Comparison of ENCODE assay signal across 16 mouse cellular contexts in the genomic region with DNA sequence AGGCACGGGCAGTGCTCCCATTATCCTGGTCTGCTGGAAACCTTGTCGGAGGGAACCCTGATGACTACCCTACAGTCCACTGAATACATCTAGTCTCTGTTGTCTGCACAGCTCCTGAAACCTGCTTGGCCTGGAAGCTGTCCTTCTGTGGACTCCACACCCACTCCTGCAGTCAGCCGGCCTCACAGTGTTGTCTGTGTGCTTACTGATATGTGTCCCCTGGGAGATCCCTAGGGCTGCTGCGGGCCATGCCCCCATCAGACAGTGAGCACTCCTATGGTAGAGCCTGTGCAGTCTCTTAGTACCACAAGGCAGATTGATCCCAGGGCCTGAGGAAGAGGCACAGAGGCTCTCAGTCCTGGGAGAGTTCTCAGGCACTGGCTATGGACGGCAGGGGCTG. TPM values are rescaled to one million over a fixed set of nuclear protein-coding genes. Genes with fewer than 3 reads are reported as not detected.
DNase-seq lines count a peak whose midpoint lies in the region; ATAC-seq and TF ChIP-seq lines count a peak whose summit lies in the region.
"Had no signal": no experiment of that assay in that cellular context is flagged by ENCODE, and none has a peak within 500 bp of the region (broad histone marks: within the 10 kb centered on the region; RNA-seq: fewer than 3 reads in every experiment).

No protein-coding gene starts in this region.

- H3K27me3 ChIP-seq in heart, embryonic 13.5 days (replicated peaks), result peaks cover 31% of the 10 kb centered on the region
- no peaks in the 10 kb centered on the region for H3K27me3 ChIP-seq in MEL (ENCODE audit: control insufficient read depth in 1 of 2, insufficient read depth in 2 of 2, low read length in 2 of 2)
- no peaks in the 10 kb centered on the region for H3K27me3 ChIP-seq in forebrain, embryonic 12.5 days
- H3K27me3 ChIP-seq: neural tube, embryonic 13.5 days had no signal

- no peaks in the 10 kb centered on the region for H3K9me3 ChIP-seq in heart, embryonic 13.5 days
- no peaks in the 10 kb centered on the region for H3K9me3 ChIP-seq in MEL (replicated peaks; ENCODE audit: insufficient read depth, low read length)
- no peaks in the 10 kb centered on the region for H3K9me3 ChIP-seq in forebrain, embryonic 12.5 days
- H3K9me3 ChIP-seq: neural tube, embryonic 13.5 days had no signal

- H3K9ac ChIP-seq in heart, embryonic 13.5 days, result peak overlapping the region; percentile 74
- peak overlapping the region; percentile 35 for H3K9ac ChIP-seq in MEL (ENCODE audit: control insufficient read depth, low read depth, low read length, poor library complexity, severe bottlenecking)
- H3K9ac ChIP-seq in forebrain, embryonic 12.5 days, result no peak overlapping the region

- DNase-seq in heart, adult 8-10 months (ENCODE audit: low spot score), result no peak
- DNase-seq in MEL (ENCODE audit: low read depth, low spot score) (peak; percentile 57), liver (peak; percentile 88)
- no peak for DNase-seq in cerebellum, adult 18-20 months
- DNase-seq in cerebellum, adult 9-11 months, result no peak
- DNase-seq: adrenal gland, postnatal 14 days; cerebellum, adult 2 months; kidney, postnatal 36 days; layer of hippocampus, postnatal 36 days; lung, postnatal 4 days; retina, postnatal 1 day had no signal

- WGBS in heart, embryonic 13.5 days, result 40% methylated on average over 5 of the region's 5 CpGs
- 65% methylated on average over 5 of the region's 5 CpGs for WGBS in bone marrow, adult 2 months
- WGBS in forebrain, embryonic 12.5 days, result 84% methylated on average over 5 of the region's 5 CpGs

- H3K4me2 ChIP-seq in heart, embryonic 13.5 days, result peak overlapping the region; percentile 83
- no peak overlapping the region for H3K4me2 ChIP-seq in forebrain, embryonic 12.5 days
- H3K4me2 ChIP-seq: neural tube, embryonic 13.5 days had no signal

- peaks cover 83% of the 10 kb centered on the region for H3K4me1 ChIP-seq in heart, embryonic 13.5 days
- peaks cover 15 to 62% of the 10 kb centered on the region in 2 experiments for H3K4me1 ChIP-seq in MEL (ENCODE audit: control insufficient read depth in 1 of 2, insufficient read depth in 2 of 2, low read length in 2 of 2)
- peaks cover 2% of the 10 kb centered on the region for H3K4me1 ChIP-seq in bone marrow, adult 2 months (ENCODE audit: control insufficient read depth, insufficient read depth, low read length)
- peaks cover 16% of the 10 kb centered on the region for H3K4me1 ChIP-seq in forebrain, embryonic 12.5 days

- ATAC-seq in heart, embryonic 13.5 days (ENCODE audit: extremely low read depth, insufficient number of reproducible peaks, low FRiP score, low TSS enrichment), result no peak
- no peak for ATAC-seq in forebrain, embryonic 12.5 days (ENCODE audit: low FRiP score)
- ATAC-seq: midbrain, embryonic 16.5 days had no signal

- no peak for TF ChIP-seq RAD21 in MEL (IDR thresholded peaks at IDR 0.05; ENCODE audit: low read depth, low read length)

- 0 out of 4 replicates have a peak, but pooled peaks of 1 of the 2 experiments have one; percentile 9 for TF ChIP-seq EP300 in MEL (IDR thresholded peaks at IDR 0.05; ENCODE audit: low read depth in 1 of 2, low read length in 2 of 2)

- TF ChIP-seq POLR2A in MEL (IDR thresholded peaks at IDR 0.05; ENCODE audit: control insufficient read depth in 1 of 2, insufficient read depth in 1 of 2, low read depth in 1 of 2, low read length in 2 of 2, poor library complexity in 1 of 2), result 0 out of 4 replicates have a peak, but pooled peaks of 1 of the 2 experiments have one; percentile 22
- peak; percentile 34; the same call in 1 of the 2 replicates for TF ChIP-seq POLR2A in bone marrow, adult 2 months (IDR thresholded peaks at IDR 0.05; ENCODE audit: borderline replicate concordance, control insufficient read depth, low read depth, low read length)

- H3K4me3 ChIP-seq in heart, embryonic 13.5 days, result peak overlapping the region; percentile 32
- H3K4me3 ChIP-seq in MEL (ENCODE audit: control insufficient read depth in 1 of 2, insufficient read depth in 1 of 2, low read depth in 2 of 2, low read length in 2 of 2), result peak overlapping the region in 1 of 2 experiments; percentile 7; a peak in 1 of 4 replicates
- H3K4me3 ChIP-seq in bone marrow, adult 2 months (replicated peaks; ENCODE audit: control insufficient read depth, low read depth, low read length), result peak overlapping the region; percentile 59
- H3K4me3 ChIP-seq in forebrain, embryonic 12.5 days (replicated peaks), result no peak overlapping the region
- H3K4me3 ChIP-seq: neural tube, embryonic 13.5 days had no signal

- H3K79me2 ChIP-seq in MEL (ENCODE audit: control insufficient read depth, insufficient read depth, low read length, poor library complexity), result peaks cover 47% of the 10 kb centered on the region

- TF ChIP-seq CTCF in MEL (IDR thresholded peaks at IDR 0.05 in 2 of 3, conservative IDR thresholded peaks at IDR 0.05 in 1 of 3; ENCODE audit: control insufficient read depth in 1 of 3, insufficient read depth in 1 of 3, low read depth in 2 of 3, low read length in 3 of 3, poor library complexity in 1 of 3, severe bottlenecking in 1 of 3), result no peak
- no peak for TF ChIP-seq CTCF in bone marrow, adult 2 months (IDR thresholded peaks at IDR 0.05; ENCODE audit: control insufficient read depth, insufficient read depth, low read length)

- peak overlapping the region; percentile 85 for H3K27ac ChIP-seq in heart, embryonic 13.5 days (replicated peaks)
- H3K27ac ChIP-seq in MEL (ENCODE audit: control insufficient read depth, low read depth, low read length), result peak overlapping the region; percentile 63
- peak overlapping the region; percentile 70 for H3K27ac ChIP-seq in bone marrow, adult 2 months (ENCODE audit: control insufficient read depth, insufficient read depth, low read depth, low read length, poor library complexity)
- H3K27ac ChIP-seq in forebrain, embryonic 12.5 days, result no peak overlapping the region
- H3K27ac ChIP-seq: neural tube, embryonic 13.5 days had no signal

- H3K36me3 ChIP-seq in heart, embryonic 13.5 days, result peaks cover 27% of the 10 kb centered on the region
- peaks cover 6 to 57% of the 10 kb centered on the region in 2 experiments for H3K36me3 ChIP-seq in MEL (ENCODE audit: control insufficient read depth in 1 of 2, insufficient read depth in 2 of 2, low read length in 2 of 2)
- no peaks in the 10 kb centered on the region; the same call in 1 of the 2 replicates for H3K36me3 ChIP-seq in forebrain, embryonic 12.5 days (replicated peaks)
- H3K36me3 ChIP-seq: neural tube, embryonic 13.5 days had no signal

TF ChIP-seq in MEL, 35 proteins besides CTCF, POLR2A, EP300 and RAD21 (continues in another document):
- TF ChIP-seq USF1 (IDR thresholded peaks at IDR 0.05; ENCODE audit: low read depth, low read length) (no peak), MEF2A (IDR thresholded peaks at IDR 0.05; ENCODE audit: extremely low read depth, insufficient replicate concordance, low read depth, low read length, poor library complexity, severe bottlenecking) (no peak)

RNA-seq across cellular contexts. Expression of gene Mrm1, which starts 3.2 kb away (rescaled TPM):
- 16.3 and 17.8 TPM in 2 replicates for polyA plus RNA-seq in heart, embryonic 13.5 days (2015; fragmentation: Nextera tagmentation; extraction: Ambion mirVana)
- total RNA-seq in heart, adult 8-10 months (2022), result 10 to 100 TPM; 16.7 to 23.3 (median 21.1) TPM
- 37.8 and 41.6 TPM in 2 replicates for total RNA-seq in MEL (2012; rRNA removed)
- 10 to 100 TPM in 1 of 2 experiments, not detected in 1; 23.2 TPM for polyA plus RNA-seq in MEL (2012; ENCODE audit: insufficient read depth in 1 of 2, insufficient read length in 2 of 2, low read depth in 1 of 2, low replicate concordance in 2 of 2, missing spikeins in 1 of 2)
- polyA plus RNA-seq in bone marrow, adult 2 months (2011; ENCODE audit: insufficient read depth, insufficient read length, low replicate concordance, missing spikeins), result 39.1 and 41.7 TPM in 2 replicates
- 10.5 and 10.7 TPM in 2 replicates for polyA plus RNA-seq in forebrain, embryonic 12.5 days (2016; fragmentation: Nextera tagmentation; extraction: Ambion mirVana)

RNA-seq across cellular contexts. Expression of gene Dhrs11, which starts 6.3 kb away (rescaled TPM):
- polyA plus RNA-seq in heart, embryonic 13.5 days (2015; fragmentation: Nextera tagmentation; extraction: Ambion mirVana), result 31.6 and 34.0 TPM in 2 replicates
- total RNA-seq in heart, adult 8-10 months (2022), result 100 to 1,000 TPM; 104 to 123 (median 113) TPM
- 29.4 and 36.6 TPM in 2 replicates for total RNA-seq in MEL (2012; rRNA removed)
- 10 to 100 TPM in 1 of 2 experiments, not detected in 1; 37.7 TPM for polyA plus RNA-seq in MEL (2012; ENCODE audit: insufficient read depth in 1 of 2, insufficient read length in 2 of 2, low read depth in 1 of 2, low replicate concordance in 2 of 2, missing spikeins in 1 of 2)
- polyA plus RNA-seq in bone marrow, adult 2 months (2011; ENCODE audit: insufficient read depth, insufficient read length, low replicate concordance, missing spikeins), result 144 and 158 TPM in 2 replicates
- 4.8 and 5.8 TPM in 2 replicates for polyA plus RNA-seq in forebrain, embryonic 12.5 days (2016; fragmentation: Nextera tagmentation; extraction: Ambion mirVana)

RNA-seq across cellular contexts. Expression of gene Ggnbp2, which starts 48.1 kb away (rescaled TPM):
- polyA plus RNA-seq in heart, embryonic 13.5 days (2015; fragmentation: Nextera tagmentation; extraction: Ambion mirVana), result 41.7 and 49.8 TPM in 2 replicates
- 10 to 100 TPM; 46.1 to 53.6 (median 50.1) TPM for total RNA-seq in heart, adult 8-10 months (2022)
- total RNA-seq in MEL (2012; rRNA removed), result 55.4 and 65.2 TPM in 2 replicates
- 10 to 100 TPM; 83.0 to 89.6 TPM for polyA plus RNA-seq in MEL (2012; ENCODE audit: insufficient read depth in 1 of 2, insufficient read length in 2 of 2, low read depth in 1 of 2, low replicate concordance in 2 of 2, missing spikeins in 1 of 2)
- 67.9 and 113 TPM in 2 replicates for polyA plus RNA-seq in bone marrow, adult 2 months (2011; ENCODE audit: insufficient read depth, insufficient read length, low replicate concordance, missing spikeins)
- 64.9 and 71.6 TPM in 2 replicates for polyA plus RNA-seq in forebrain, embryonic 12.5 days (2016; fragmentation: Nextera tagmentation; extraction: Ambion mirVana)

RNA-seq across cellular contexts. Expression of gene Myo19, which starts 57.5 kb away (rescaled TPM):
- polyA plus RNA-seq in heart, embryonic 13.5 days (2015; fragmentation: Nextera tagmentation; extraction: Ambion mirVana), result 5.7 TPM in 2 replicates
- 1 to 10 TPM; 4.4 to 6.2 (median 5.4) TPM for total RNA-seq in heart, adult 8-10 months (2022)
- 11.5 and 14.9 TPM in 2 replicates for total RNA-seq in MEL (2012; rRNA removed)
- polyA plus RNA-seq in MEL (2012; ENCODE audit: insufficient read depth in 1 of 2, insufficient read length in 2 of 2, low read depth in 1 of 2, low replicate concordance in 2 of 2, missing spikeins in 1 of 2), result 10 to 100 TPM in 1 of 2 experiments, not detected in 1; 27.1 TPM
- polyA plus RNA-seq in bone marrow, adult 2 months (2011; ENCODE audit: insufficient read depth, insufficient read length, low replicate concordance, missing spikeins), result 4.3 and 8.1 TPM in 2 replicates
- 8.3 and 9.7 TPM in 2 replicates for polyA plus RNA-seq in forebrain, embryonic 12.5 days (2016; fragmentation: Nextera tagmentation; extraction: Ambion mirVana)

RNA-seq across cellular contexts. Expression of gene Pigw, which starts 57.6 kb away (rescaled TPM):
- 2.9 and 3.1 TPM in 2 replicates for polyA plus RNA-seq in heart, embryonic 13.5 days (2015; fragmentation: Nextera tagmentation; extraction: Ambion mirVana)
- total RNA-seq in heart, adult 8-10 months (2022), result 1 to 10 TPM; 5.8 to 6.7 (median 6.7) TPM
- total RNA-seq in MEL (2012; rRNA removed), result 2.5 and 2.7 TPM in 2 replicates
- polyA plus RNA-seq in MEL (2012; ENCODE audit: insufficient read depth in 1 of 2, insufficient read length in 2 of 2, low read depth in 1 of 2, low replicate concordance in 2 of 2, missing spikeins in 1 of 2), result 1 to 10 TPM in 1 of 2 experiments, not detected in 1; 3.5 TPM
- polyA plus RNA-seq in bone marrow, adult 2 months (2011; ENCODE audit: insufficient read depth, insufficient read length, low replicate concordance, missing spikeins), result 2.7 and 2.9 TPM in 2 replicates
- polyA plus RNA-seq in forebrain, embryonic 12.5 days (2016; fragmentation: Nextera tagmentation; extraction: Ambion mirVana), result 2.9 and 3.5 TPM in 2 replicates

Comparison
In these comparisons a context has a peak if more than half of its experiments do, and no peak if none do; other contexts are left out.
1. DNase-seq: peak in MEL (single experiment) and liver (single experiment); none in heart, adult 8-10 months (single experiment), cerebellum, adult 18-20 months (0 of 2) and cerebellum, adult 9-11 months (single experiment).